Mouse (Mus musculus): ENCODE results near the gene Rgs3. TPM values are rescaled to one million over a fixed set of nuclear protein-coding genes. Genes with fewer than 3 reads are reported as not detected.
A peak's percentile ranks its signal among the peaks of the same experiment; 100 is the strongest.

Gene Rgs3
- polyA plus RNA-seq, 1 experiment, result 43.1 TPM

DNA sequence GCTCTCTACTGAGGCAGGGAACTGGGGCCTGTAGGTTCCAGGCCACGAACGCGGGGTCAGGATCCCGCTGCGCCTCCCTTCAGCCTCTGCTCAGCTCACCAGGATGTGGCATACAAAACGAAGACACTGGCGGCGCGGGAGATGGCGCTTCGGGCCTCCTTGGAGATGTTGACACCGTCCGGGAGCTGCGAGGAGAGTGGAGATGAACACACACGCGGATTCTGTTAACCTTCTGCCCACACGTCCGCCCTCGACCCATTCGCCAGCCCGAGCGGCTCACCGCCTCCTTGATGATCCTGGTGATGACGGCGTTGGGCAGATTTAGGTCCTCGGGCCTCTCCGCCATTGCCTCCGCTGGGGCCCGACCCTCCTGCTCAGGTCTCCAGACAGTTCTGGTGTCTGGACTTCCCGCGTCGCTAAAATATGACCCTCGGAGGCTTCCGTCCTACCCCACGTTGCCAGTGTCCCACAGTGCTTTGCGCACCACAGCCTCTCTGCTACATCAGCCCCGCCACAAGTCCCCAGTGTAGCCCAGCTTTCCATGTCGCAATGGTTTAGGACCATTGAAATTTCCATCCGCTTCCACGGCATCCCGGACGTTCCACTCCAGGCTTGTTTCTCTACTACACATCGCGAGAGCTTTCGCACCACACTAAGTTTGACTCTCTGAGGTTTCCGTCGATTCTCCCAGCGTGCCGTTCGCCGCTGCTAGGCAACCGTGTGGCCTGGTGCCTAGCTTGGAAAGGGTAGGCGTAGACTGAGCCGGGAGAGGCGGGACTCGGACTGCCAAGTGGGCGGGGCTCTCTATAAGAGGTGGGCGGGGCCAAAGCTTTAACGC is 34.8 kb upstream of the Rgs3 start, which contains the start of the genes Pole3 and 4933430I17Rik:
Gene Pole3 (minus strand): TSS at position 418 of the 838 bp plus-strand sequence.
Gene 4933430I17Rik (plus strand): TSS at position 719 of the 838 bp plus-strand sequence.
- Histone ChIP-seq H3K36me3 (ENCODE audit: control insufficient read depth, insufficient read depth, low read length) (no peaks in the 10 kb centered on the region), H3K4me1 (ENCODE audit: control insufficient read depth, insufficient read depth, low read length) (no peaks in the 10 kb centered on the region), H3K4me3 (ENCODE audit: insufficient read depth, low read depth, low read length) (peak within 1 kb of the TSS; percentile 92), H3K27me3 (replicated peaks; ENCODE audit: control insufficient read depth, insufficient read depth, low read length) (no peaks in the 10 kb centered on the region), H3K27ac (ENCODE audit: insufficient read depth, low read depth, low read length) (peak within 1 kb of the TSS; percentile 99)
- TF ChIP-seq CTCF (conservative IDR thresholded peaks at IDR 0.05; ENCODE audit: insufficient read depth, insufficient read length, low read depth, low read length) (no peak), POLR2A (IDR thresholded peaks at IDR 0.05; ENCODE audit: low read depth, low read length) (no peak)
- peak; percentile 98 for DNase-seq
- under 1% methylated on average over 59 of the region's 59 CpGs for WGBS

DNA sequence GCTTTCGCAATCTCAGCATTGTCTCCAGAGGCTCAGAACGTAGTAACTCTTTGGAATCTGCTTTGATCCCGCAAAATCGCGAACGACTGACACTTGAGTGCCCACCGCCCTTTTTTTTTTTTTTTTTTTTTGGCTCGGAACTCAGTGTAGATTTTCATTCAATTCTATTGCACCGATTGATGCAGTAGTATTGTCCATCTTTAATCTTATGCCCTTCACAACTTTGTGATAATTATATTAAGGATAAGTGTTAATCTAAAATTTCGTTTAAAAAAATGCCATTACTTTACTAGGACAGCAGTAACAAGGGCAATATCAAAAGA is 34.2 kb upstream of the Rgs3 start:
- Histone ChIP-seq H3K27me3 (replicated peaks; ENCODE audit: control insufficient read depth, insufficient read depth, low read length) (no peaks in the 10 kb centered on the region), H3K4me1 (ENCODE audit: control insufficient read depth, insufficient read depth, low read length) (no peaks in the 10 kb centered on the region; the same call in 1 of the 2 replicates), H3K4me3 (ENCODE audit: insufficient read depth, low read depth, low read length) (peak overlapping the region; percentile 92), H3K36me3 (ENCODE audit: control insufficient read depth, insufficient read depth, low read length) (no peaks in the 10 kb centered on the region), H3K27ac (ENCODE audit: insufficient read depth, low read depth, low read length) (no peak overlapping the region)
- WGBS, result under 1% methylated on average over 10 of the region's 10 CpGs
- TF ChIP-seq POLR2A (IDR thresholded peaks at IDR 0.05; ENCODE audit: low read depth, low read length), result no peak
- TF ChIP-seq CTCF (conservative IDR thresholded peaks at IDR 0.05; ENCODE audit: insufficient read depth, insufficient read length, low read depth, low read length), result no peak
- DNase-seq, result no peak

DNA sequence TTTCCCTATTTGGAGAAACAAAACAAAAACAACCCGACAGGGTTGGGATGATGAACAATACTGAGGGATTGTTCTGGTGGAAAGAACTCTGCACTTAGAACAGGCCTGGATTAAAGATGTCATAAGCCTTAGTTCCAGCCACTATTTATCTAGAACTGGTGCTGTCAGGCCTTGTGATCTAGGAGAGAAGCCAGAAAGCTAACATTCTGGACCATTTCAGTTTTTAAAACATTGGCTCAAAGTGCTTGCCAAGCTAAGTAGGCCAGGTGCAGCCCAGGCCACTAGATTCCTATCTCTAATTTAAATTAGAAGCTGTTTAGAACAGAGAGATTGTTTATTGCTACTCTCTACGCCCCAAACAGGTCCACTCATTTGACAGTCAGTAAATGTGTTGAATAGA is 33.4 kb upstream of the Rgs3 start:
- H3K27ac ChIP-seq (ENCODE audit: insufficient read depth, low read depth, low read length), result no peak overlapping the region

DNA sequence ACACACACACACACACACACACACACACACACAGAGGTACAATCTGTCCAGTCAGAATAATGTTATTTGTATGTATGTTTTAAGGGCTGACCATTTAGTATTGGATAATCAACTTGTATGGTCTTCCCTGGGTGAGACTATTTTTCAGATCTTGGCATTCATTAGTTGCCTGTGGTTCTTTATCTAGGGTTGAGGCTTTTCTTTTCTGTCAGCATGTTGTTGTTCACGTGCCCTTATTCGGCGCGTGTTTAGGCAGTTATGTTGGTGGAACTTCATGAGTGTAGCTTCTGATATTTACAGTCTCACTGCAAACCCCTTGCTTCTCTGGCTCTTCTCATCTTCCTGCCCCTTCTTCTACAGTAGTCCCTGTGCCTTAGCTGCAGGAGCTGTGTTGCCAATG is 32.0 kb upstream of the Rgs3 start:
- no peak for DNase-seq
- 91% methylated on average over 4 of the region's 4 CpGs for WGBS
- H3K4me3 ChIP-seq (ENCODE audit: insufficient read depth, low read depth, low read length), result no peak overlapping the region
- H3K27me3 ChIP-seq (replicated peaks; ENCODE audit: control insufficient read depth, insufficient read depth, low read length), result no peaks in the 10 kb centered on the region
- no peaks in the 10 kb centered on the region for H3K36me3 ChIP-seq (ENCODE audit: control insufficient read depth, insufficient read depth, low read length)
- H3K4me1 ChIP-seq (ENCODE audit: control insufficient read depth, insufficient read depth, low read length), result no peaks in the 10 kb centered on the region; the same call in 1 of the 2 replicates
- H3K27ac ChIP-seq (ENCODE audit: insufficient read depth, low read depth, low read length), result no peak overlapping the region
- no peak for TF ChIP-seq POLR2A (IDR thresholded peaks at IDR 0.05; ENCODE audit: low read depth, low read length)
- no peak for TF ChIP-seq CTCF (conservative IDR thresholded peaks at IDR 0.05; ENCODE audit: insufficient read depth, insufficient read length, low read depth, low read length)

More for the DNA sequence above, 33.4 kb upstream of the Rgs3 start:
- TF ChIP-seq POLR2A (IDR thresholded peaks at IDR 0.05; ENCODE audit: low read depth, low read length) (no peak), CTCF (conservative IDR thresholded peaks at IDR 0.05; ENCODE audit: insufficient read depth, insufficient read length, low read depth, low read length) (no peak)
- H3K27me3 ChIP-seq (replicated peaks; ENCODE audit: control insufficient read depth, insufficient read depth, low read length), result no peaks in the 10 kb centered on the region
- DNase-seq, result no peak
- H3K4me3 ChIP-seq (ENCODE audit: insufficient read depth, low read depth, low read length), result no peak overlapping the region
- no peaks in the 10 kb centered on the region for H3K36me3 ChIP-seq (ENCODE audit: control insufficient read depth, insufficient read depth, low read length)
- WGBS, result 60% methylated on average over 2 of the region's 2 CpGs
- no peaks in the 10 kb centered on the region; the same call in 1 of the 2 replicates for H3K4me1 ChIP-seq (ENCODE audit: control insufficient read depth, insufficient read depth, low read length)

DNA sequence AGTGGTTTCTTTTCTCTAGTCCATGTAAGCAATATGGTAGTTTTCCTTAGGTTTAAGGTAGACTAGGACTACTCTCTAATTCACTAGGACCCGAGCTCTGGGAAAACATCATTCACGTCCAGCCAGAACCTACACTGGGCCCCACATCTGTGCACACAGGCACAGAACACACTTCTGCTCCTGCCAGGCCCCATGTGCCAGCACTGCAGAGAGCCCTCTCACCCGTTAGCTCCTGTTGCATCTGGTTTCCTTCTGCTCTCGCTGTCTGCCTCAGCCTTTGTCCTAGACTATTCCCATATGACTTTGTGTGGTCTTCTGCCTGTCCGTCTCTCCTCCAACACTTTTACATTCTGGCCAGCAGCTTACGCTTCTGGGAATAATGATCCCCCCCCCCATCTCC is 25.9 kb upstream of the Rgs3 start:
- no peak for TF ChIP-seq CTCF (conservative IDR thresholded peaks at IDR 0.05; ENCODE audit: insufficient read depth, insufficient read length, low read depth, low read length)
- TF ChIP-seq POLR2A (IDR thresholded peaks at IDR 0.05; ENCODE audit: low read depth, low read length), result no peak
- Histone ChIP-seq H3K36me3 (ENCODE audit: control insufficient read depth, insufficient read depth, low read length) (no peaks in the 10 kb centered on the region), H3K4me3 (ENCODE audit: insufficient read depth, low read depth, low read length) (no peak overlapping the region), H3K27ac (ENCODE audit: insufficient read depth, low read depth, low read length) (no peak overlapping the region), H3K4me1 (ENCODE audit: control insufficient read depth, insufficient read depth, low read length) (no peaks in the 10 kb centered on the region; the same call in 1 of the 2 replicates), H3K27me3 (replicated peaks; ENCODE audit: control insufficient read depth, insufficient read depth, low read length) (no peaks in the 10 kb centered on the region)
- no peak for DNase-seq
- 88% methylated on average over 6 of the region's 6 CpGs for WGBS

DNA sequence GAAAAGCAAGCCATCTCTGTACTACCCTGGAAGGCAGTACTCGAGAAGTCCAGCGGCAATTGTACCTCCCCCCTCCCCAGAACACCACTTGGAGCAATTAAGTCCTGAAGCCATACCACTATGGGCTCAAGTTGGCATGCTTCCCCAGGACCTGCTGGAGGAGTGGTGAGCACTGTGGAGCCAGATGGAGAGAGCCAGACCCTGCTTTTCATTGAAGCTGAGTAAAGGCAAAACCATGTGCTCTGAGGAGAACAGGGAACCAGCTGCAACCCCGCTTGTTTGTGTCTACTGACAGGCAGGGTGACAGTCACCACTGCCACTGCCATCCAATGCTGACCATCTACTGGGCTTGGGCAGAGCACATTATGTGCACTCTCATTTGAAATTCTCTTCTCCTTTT is 17.8 kb upstream of the Rgs3 start:
- no peaks in the 10 kb centered on the region for H3K4me1 ChIP-seq (ENCODE audit: control insufficient read depth, insufficient read depth, low read length)
- no peak overlapping the region for H3K27ac ChIP-seq (ENCODE audit: insufficient read depth, low read depth, low read length)
- no peak overlapping the region for H3K4me3 ChIP-seq (ENCODE audit: insufficient read depth, low read depth, low read length)
- H3K27me3 ChIP-seq (replicated peaks; ENCODE audit: control insufficient read depth, insufficient read depth, low read length), result no peaks in the 10 kb centered on the region
- TF ChIP-seq CTCF (conservative IDR thresholded peaks at IDR 0.05; ENCODE audit: insufficient read depth, insufficient read length, low read depth, low read length) (no peak), POLR2A (IDR thresholded peaks at IDR 0.05; ENCODE audit: low read depth, low read length) (no peak)
- no peaks in the 10 kb centered on the region for H3K36me3 ChIP-seq (ENCODE audit: control insufficient read depth, insufficient read depth, low read length)
- 81% methylated on average over 3 of the region's 3 CpGs for WGBS
- no peak for DNase-seq

DNA sequence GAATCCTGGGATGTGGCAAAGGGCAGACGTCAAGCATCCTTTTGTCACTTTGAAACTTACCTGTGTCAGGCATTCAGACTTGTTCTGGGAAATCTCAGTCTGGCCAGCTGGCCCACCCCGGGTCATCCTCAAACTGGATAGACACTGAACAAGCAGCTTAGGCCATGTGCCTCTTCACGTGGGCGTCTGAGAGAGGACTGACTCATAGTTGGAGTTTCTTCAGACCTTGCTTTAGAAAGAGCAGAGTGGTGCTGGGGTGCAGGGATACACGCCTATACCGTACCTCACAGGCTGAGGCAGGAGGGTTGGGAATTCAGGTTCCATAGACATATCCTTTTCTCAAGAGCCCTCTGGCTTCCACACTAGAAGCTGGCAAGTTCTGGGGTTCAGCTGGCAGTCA is 15.9 kb upstream of the Rgs3 start:
- H3K4me1 ChIP-seq (ENCODE audit: control insufficient read depth, insufficient read depth, low read length), result no peaks in the 10 kb centered on the region
- TF ChIP-seq POLR2A (IDR thresholded peaks at IDR 0.05; ENCODE audit: low read depth, low read length) (no peak), CTCF (conservative IDR thresholded peaks at IDR 0.05; ENCODE audit: insufficient read depth, insufficient read length, low read depth, low read length) (no peak)
- WGBS, result 92% methylated on average over 6 of the region's 6 CpGs
- no peak overlapping the region for H3K4me3 ChIP-seq (ENCODE audit: insufficient read depth, low read depth, low read length)
- DNase-seq, result no peak
- H3K36me3 ChIP-seq (ENCODE audit: control insufficient read depth, insufficient read depth, low read length), result no peaks in the 10 kb centered on the region
- H3K27me3 ChIP-seq (replicated peaks; ENCODE audit: control insufficient read depth, insufficient read depth, low read length), result no peaks in the 10 kb centered on the region
- H3K27ac ChIP-seq (ENCODE audit: insufficient read depth, low read depth, low read length), result no peak overlapping the region

Measured in kidney, adult 2 months (tissue).